Mouse (Mus musculus) MEL (cell line): ENCODE measurements around the gene Stk10. TPM values are rescaled to one million over a fixed set of nuclear protein-coding genes. Genes with fewer than 3 reads are reported as not detected.

Source experiments
- DNase-seq: peaks from one replicate; pipeline ENCODE4 v3.0.0; 2011; ENCODE audit warnings: low read depth, low spot score
- H3K27ac ChIP-seq: 2 replicates; pipeline ENCODE4 v1.5.1; 2012; ENCODE audit warnings: low read depth, mild to moderate bottlenecking, control low read depth, low read length, moderate library complexity; ENCODE audit not compliant: control insufficient read depth
- H3K27me3 ChIP-seq, 2 experiments: fragments of 150-350 bp in 1 of 2; sonication (generic) in 1 of 2; 2 replicates each; pipeline ENCODE4 v1.6.1; 2012; ENCODE audit warnings: low read length in 2 of 2, mild to moderate bottlenecking in 2 of 2, improper control_type of control experiment in 1 of 2, moderate library complexity in 1 of 2; ENCODE audit not compliant: insufficient read depth in 2 of 2, control insufficient read depth in 1 of 2
- H3K36me3 ChIP-seq, 2 experiments: 2 replicates each; pipeline ENCODE4 v1.6.1; 2012 to 2014; ENCODE audit warnings: low read length in 2 of 2, improper control_type of control experiment in 1 of 2, inconsistent platforms in 1 of 2, mild to moderate bottlenecking in 1 of 2; ENCODE audit not compliant: insufficient read depth in 2 of 2, control insufficient read depth in 1 of 2
- H3K4me1 ChIP-seq, 2 experiments: fragments of 150-350 bp in 1 of 2; sonication (generic) in 1 of 2; 2 replicates each; pipeline ENCODE4 v1.6.1; 2012; ENCODE audit warnings: low read length in 2 of 2, improper control_type of control experiment in 1 of 2, mild to moderate bottlenecking in 1 of 2; ENCODE audit not compliant: insufficient read depth in 2 of 2, control insufficient read depth in 1 of 2
- H3K4me3 ChIP-seq, 2 experiments: fragments of 150-350 bp in 1 of 2; sonication (generic) in 1 of 2; 2 replicates each; pipeline ENCODE4 v1.5.1; 2012; ENCODE audit warnings: low read depth in 2 of 2, low read length in 2 of 2, mild to moderate bottlenecking in 2 of 2, moderate library complexity in 2 of 2, control low read depth in 1 of 2, improper control_type of control experiment in 1 of 2; ENCODE audit not compliant: control insufficient read depth in 1 of 2, insufficient read depth in 1 of 2
- H3K79me2 ChIP-seq: 2 replicates; pipeline ENCODE4 v1.6.1; 2012; ENCODE audit warnings: mild to moderate bottlenecking, low read length, moderate library complexity; ENCODE audit not compliant: control insufficient read depth, poor library complexity, insufficient read depth
- H3K9ac ChIP-seq: 2 replicates; pipeline ENCODE4 v1.6.1; 2012; ENCODE audit warnings: low read depth, mild to moderate bottlenecking, control low read depth, low read length, moderate library complexity; ENCODE audit not compliant: control insufficient read depth, poor library complexity, severe bottlenecking
- H3K9me3 ChIP-seq: fragments of 150-350 bp; sonication (generic); replicated peaks from 2 replicates; pipeline ENCODE4 v1.6.1; 2012; ENCODE audit warnings: mild to moderate bottlenecking, low read length, improper control_type of control experiment, moderate library complexity; ENCODE audit not compliant: insufficient read depth
- BHLHE40 ChIP-seq: IDR thresholded peaks from 2 replicates; pipeline ENCODE4 v1.6.1; 2012; ENCODE audit warnings: low read depth, mild to moderate bottlenecking, inconsistent platforms, low read length, improper control_type of control experiment, borderline replicate concordance
- CHD1 ChIP-seq: IDR thresholded peaks from 2 replicates; pipeline ENCODE4 v1.6.1; 2012; ENCODE audit warnings: low read depth, mild to moderate bottlenecking, inconsistent platforms, low read length, improper control_type of control experiment
- CHD2 ChIP-seq: IDR thresholded peaks from 2 replicates; pipeline ENCODE4 v1.6.1; 2011; ENCODE audit warnings: low read length, improper control_type of control experiment
- EP300 ChIP-seq, 2 experiments: IDR thresholded peaks; 2 replicates each; pipeline ENCODE4 v1.6.1; 2011; ENCODE audit warnings: improper control_type of control experiment in 2 of 2, low read length in 2 of 2, low read depth in 1 of 2, mild to moderate bottlenecking in 1 of 2
- ETS1 ChIP-seq: IDR thresholded peaks from 2 replicates; pipeline ENCODE4 v1.6.1; 2012; ENCODE audit warnings: low read depth, mild to moderate bottlenecking, inconsistent platforms, low read length, improper control_type of control experiment, moderate library complexity
- GATA1 ChIP-seq: IDR thresholded peaks from 2 replicates; pipeline ENCODE4 v1.6.1; 2011; ENCODE audit warnings: low read depth, low read length, improper control_type of control experiment
- JUND ChIP-seq: IDR thresholded peaks from 2 replicates; pipeline ENCODE4 v1.6.1; 2011; ENCODE audit warnings: low read depth, mild to moderate bottlenecking, improper control_type of control experiment, low read length
- KAT2A ChIP-seq: conservative IDR thresholded peaks from 2 replicates; pipeline ENCODE4 v1.6.1; 2012; ENCODE audit warnings: low read depth, low read length, improper control_type of control experiment, inconsistent platforms
- MAFK ChIP-seq: IDR thresholded peaks from 2 replicates; pipeline ENCODE4 v1.6.1; 2011; ENCODE audit warnings: low read depth, mild to moderate bottlenecking, low read length, improper control_type of control experiment, borderline replicate concordance
- MAZ ChIP-seq: IDR thresholded peaks from 2 replicates; pipeline ENCODE4 v1.6.1; 2012; ENCODE audit warnings: low read depth, mild to moderate bottlenecking, inconsistent platforms, low read length, improper control_type of control experiment
- NELFE ChIP-seq: IDR thresholded peaks from 2 replicates; pipeline ENCODE4 v1.6.1; 2011; ENCODE audit warnings: low read depth, low read length, improper control_type of control experiment
- NRF1 ChIP-seq: IDR thresholded peaks from 2 replicates; pipeline ENCODE4 v1.6.1; 2014; ENCODE audit warnings: low read depth, mild to moderate bottlenecking, inconsistent platforms, low read length, improper control_type of control experiment, moderate library complexity; ENCODE audit not compliant: poor library complexity, insufficient read depth, severe bottlenecking
- POLR2AphosphoS2 ChIP-seq: IDR thresholded peaks from 2 replicates; pipeline ENCODE4 v1.6.1; 2011; ENCODE audit warnings: low read length, improper control_type of control experiment
- POLR2AphosphoS5 ChIP-seq: IDR thresholded peaks from 2 replicates; pipeline ENCODE4 v1.6.1; 2012; ENCODE audit warnings: low read depth, borderline replicate concordance, mild to moderate bottlenecking, inconsistent platforms, low read length, moderate library complexity, mixed read lengths
- RCOR1 ChIP-seq: IDR thresholded peaks from 2 replicates; pipeline ENCODE4 v1.6.1; 2012; ENCODE audit warnings: low read depth, mild to moderate bottlenecking, inconsistent platforms, low read length, improper control_type of control experiment
- SMC3 ChIP-seq: IDR thresholded peaks from 2 replicates; pipeline ENCODE4 v1.6.1; 2011; ENCODE audit warnings: low read depth, low read length, improper control_type of control experiment
- TAL1 ChIP-seq: IDR thresholded peaks from 2 replicates; pipeline ENCODE4 v1.6.1; 2012; ENCODE audit warnings: mild to moderate bottlenecking, inconsistent platforms, low read length, moderate library complexity, mixed read lengths
- TCF12 ChIP-seq: IDR thresholded peaks from 2 replicates; pipeline ENCODE4 v1.6.1; 2014; ENCODE audit warnings: low read depth, mild to moderate bottlenecking, inconsistent platforms, low read length, improper control_type of control experiment, moderate library complexity
- USF1 ChIP-seq: IDR thresholded peaks from 2 replicates; pipeline ENCODE4 v1.6.1; 2014; ENCODE audit warnings: low read depth, mild to moderate bottlenecking, inconsistent platforms, low read length, improper control_type of control experiment, moderate library complexity
- ZMIZ1 ChIP-seq: IDR thresholded peaks from 2 replicates; pipeline ENCODE4 v1.6.1; 2012; ENCODE audit warnings: low read depth, mild to moderate bottlenecking, inconsistent platforms, low read length, improper control_type of control experiment, moderate library complexity
- polyA plus RNA-seq, 2 experiments: library from polyadenylated mRNA; stranded (reverse) in 1 of 2; unstranded in 1 of 2; fragments of >175 nt in 1 of 2; fragments of >200 nt in 1 of 2; gene quantifications; 2 replicates each; pipeline versions ENCODE4 v1.2.1 to v1.2.4; 2012; ENCODE audit warnings: low replicate concordance in 2 of 2, low read depth in 1 of 2; ENCODE audit not compliant: insufficient read length in 2 of 2, insufficient read depth in 1 of 2, missing spikeins in 1 of 2
- total RNA-seq: library from RNA; depleted of rRNA; stranded (reverse); fragments of 300-350 nt; gene quantifications from 2 replicates; pipeline ENCODE4 v1.2.3, GENCODE M21; 2012

The Stk10 gene
- total and polyA plus RNA-seq, 3 experiments = 10.8 to 14.4 TPM; not detected in 1

DNA sequence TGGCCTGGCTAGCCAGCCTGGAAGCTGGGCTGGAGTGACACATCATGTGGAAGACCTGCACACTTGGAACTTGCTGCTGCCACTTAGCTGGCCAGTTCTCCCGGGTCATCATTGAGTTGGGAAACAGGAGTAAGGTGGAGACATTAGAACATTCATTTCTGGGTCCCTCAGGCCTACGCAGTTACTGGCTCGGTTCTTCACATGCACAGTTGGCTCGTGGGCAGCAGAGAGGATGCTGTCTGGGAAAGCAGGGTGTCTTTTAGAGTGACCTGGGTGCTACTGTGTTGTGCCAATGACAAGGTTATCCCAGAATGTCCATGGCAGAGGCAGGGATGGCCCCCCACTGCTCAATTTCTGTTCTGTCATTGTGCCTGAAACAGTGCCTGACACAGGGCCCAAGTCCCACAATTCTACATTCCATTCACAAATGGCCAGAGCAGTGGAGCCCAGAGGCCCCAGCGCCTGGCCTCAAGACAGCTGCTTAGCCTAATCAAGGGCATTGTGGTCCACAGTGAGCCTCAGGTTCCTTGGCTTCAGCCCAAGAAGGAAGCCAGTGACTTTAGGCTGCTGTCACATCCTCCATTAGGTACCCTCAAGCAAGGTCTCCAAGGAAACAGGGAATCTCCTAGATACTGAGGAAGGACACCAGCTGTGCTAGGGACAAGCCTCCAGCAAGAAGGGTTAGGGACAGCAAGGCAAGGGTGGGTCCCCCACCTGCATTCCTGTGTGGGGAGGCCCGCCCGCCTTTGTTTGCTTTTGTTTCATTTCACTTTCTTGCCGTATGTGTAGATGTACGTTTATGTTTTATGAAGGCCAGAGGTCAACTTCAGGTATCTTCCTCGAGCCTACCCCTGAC lies 34.1 kb downstream of the Stk10 start:
- no peaks in the 10 kb centered on the region for H3K9me3 ChIP-seq
- H3K4me3 ChIP-seq = no peak overlapping the region
- H3K36me3 ChIP-seq = peaks cover 0 to 15% of the 10 kb centered on the region in 2 experiments; a peak in 2 of 4 replicates
- no peak for TF ChIP-seq KAT2A
- TF ChIP-seq NELFE = no peak
- no peak for TF ChIP-seq MAFK
- no peak for TF ChIP-seq RCOR1
- no peak for TF ChIP-seq POLR2AphosphoS2
- TF ChIP-seq ZMIZ1 = no peak
- TF ChIP-seq NRF1 = no peak
- no peak for TF ChIP-seq MAZ
- no peak for TF ChIP-seq CHD2
- TF ChIP-seq JUND = no peak
- no peak for TF ChIP-seq ETS1
- no peak for TF ChIP-seq GATA1
- TF ChIP-seq EP300 (IDR thresholded peaks at IDR 0.05; ENCODE audit: low read depth in 1 of 2, low read length in 2 of 2) = no peak
- no peak for TF ChIP-seq BHLHE40
- H3K4me1 ChIP-seq = peaks cover 4 to 27% of the 10 kb centered on the region in 2 experiments
- no peak overlapping the region for H3K27ac ChIP-seq
- H3K27me3 ChIP-seq = no peaks in the 10 kb centered on the region
- H3K9ac ChIP-seq = no peak overlapping the region
- no peaks in the 10 kb centered on the region for H3K79me2 ChIP-seq
- peak; percentile 29 for DNase-seq

DNA sequence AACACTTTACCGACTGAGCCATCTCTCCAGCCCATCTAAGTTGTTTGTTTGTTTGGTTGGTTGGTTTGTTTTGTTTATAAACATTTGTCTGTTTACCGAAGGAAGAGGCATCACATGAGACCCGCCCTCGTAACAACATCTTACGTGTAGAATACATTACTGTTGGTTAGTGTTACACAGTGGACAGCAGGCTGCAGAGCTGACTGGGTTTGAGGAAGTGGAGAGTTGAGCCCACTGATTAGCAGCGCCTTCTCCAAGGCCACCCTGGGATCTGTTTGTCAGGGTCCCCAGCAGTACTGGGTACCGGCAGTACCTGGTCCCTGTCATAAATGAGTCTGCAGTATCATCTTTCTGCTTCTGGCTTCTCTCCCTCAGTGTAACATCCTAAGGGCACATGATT lies 35.0 kb downstream of the Stk10 start:
- Histone ChIP-seq H3K4me1 (peaks cover 4 to 23% of the 10 kb centered on the region in 2 experiments), H3K9ac (no peak overlapping the region), H3K79me2 (no peaks in the 10 kb centered on the region), H3K9me3 (no peaks in the 10 kb centered on the region), H3K27me3 (no peaks in the 10 kb centered on the region), H3K36me3 (peaks cover 0 to 12% of the 10 kb centered on the region in 2 experiments; a peak in 2 of 4 replicates), H3K27ac (no peak overlapping the region), H3K4me3 (no peak overlapping the region)
- TF ChIP-seq TAL1 = no peak
- TF ChIP-seq CHD2 = no peak
- no peak for TF ChIP-seq USF1
- no peak for TF ChIP-seq CHD1
- no peak for TF ChIP-seq MAFK
- no peak for TF ChIP-seq TCF12
- no peak for TF ChIP-seq SMC3
- no peak for TF ChIP-seq POLR2AphosphoS5
- no peak for DNase-seq
